Mouse (Mus musculus): ENCODE data around the gene Prdm16. TPM values are rescaled to one million over a fixed set of nuclear protein-coding genes. Genes with fewer than 3 reads are reported as not detected.

Gene Prdm16
- polyA plus RNA-seq, 1 experiment from 2014 or later, result 20.8 TPM

GRCm38 (mm10) chr4:154594761-154595556 lies 41.7 kb downstream of the Prdm16 start:
- Histone ChIP-seq H3K27me3 (replicated peaks) (no peaks in the 10 kb centered on the region), H3K4me2 (no peak overlapping the region)
- no peak for ATAC-seq (ENCODE audit: insufficient read depth, low FRiP score, low read depth)

DNA sequence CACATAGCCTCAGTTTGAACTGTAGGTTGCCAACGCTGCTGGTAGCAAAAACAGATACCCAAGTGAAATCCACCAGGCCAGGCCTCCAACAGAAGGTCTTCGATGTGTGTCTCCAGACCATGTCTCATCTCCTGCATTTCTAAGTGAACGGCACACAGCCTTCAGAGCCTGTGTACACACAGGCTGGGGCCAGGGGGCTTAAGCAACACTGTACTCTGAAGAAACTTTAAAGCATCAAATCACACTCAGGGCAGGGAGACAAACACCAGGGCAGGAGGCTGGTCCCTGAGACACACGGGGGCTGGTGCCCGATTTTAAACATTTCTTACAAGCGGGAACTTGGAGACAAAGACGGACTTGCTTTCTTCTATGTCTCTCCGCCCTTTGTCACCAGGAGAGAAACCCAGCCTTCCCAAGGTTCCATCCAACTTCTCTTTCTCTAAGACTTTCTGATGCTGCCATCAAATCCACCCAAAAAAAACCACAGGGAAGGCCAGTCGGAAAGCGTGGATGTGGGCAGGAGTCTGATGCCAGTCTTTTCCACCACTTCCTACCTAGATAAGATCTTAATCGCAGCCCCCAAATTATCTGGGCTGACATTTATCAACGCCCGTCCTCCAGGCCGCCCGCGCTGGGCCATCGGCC lies 42.4 kb downstream of the Prdm16 start:
- H3K9me3 ChIP-seq, result no peaks in the 10 kb centered on the region
- ATAC-seq (ENCODE audit: insufficient read depth, low FRiP score, low read depth), result no peak
- H3K4me2 ChIP-seq, result no peak overlapping the region
- H3K4me3 ChIP-seq (replicated peaks), result no peak overlapping the region
- WGBS, result 36% methylated on average over 17 of the region's 17 CpGs
- no peaks in the 10 kb centered on the region for H3K36me3 ChIP-seq
- H3K9ac ChIP-seq, result no peak overlapping the region
- peaks cover 34% of the 10 kb centered on the region for H3K4me1 ChIP-seq
- H3K27ac ChIP-seq, result peak overlapping the region; percentile 74; the same call in 1 of the 2 replicates
- no peaks in the 10 kb centered on the region for H3K27me3 ChIP-seq (replicated peaks)

More at GRCm38 (mm10) chr4:154594761-154595556, 41.7 kb downstream of the Prdm16 start:
- Histone ChIP-seq H3K36me3 (no peaks in the 10 kb centered on the region), H3K27ac (peak overlapping the region; percentile 57; the same call in 1 of the 2 replicates), H3K9me3 (no peaks in the 10 kb centered on the region), H3K4me1 (peaks cover 34% of the 10 kb centered on the region), H3K4me3 (replicated peaks) (no peak overlapping the region), H3K9ac (no peak overlapping the region)
- 19% methylated on average over 21 of the region's 21 CpGs for WGBS

- 37% methylated on average over 13 of the region's 13 CpGs for WGBS
- peak; percentile 88 for ATAC-seq (ENCODE audit: insufficient read depth, low FRiP score, low read depth)
Observed at GRCm38 (mm10) chr4:154592562-154592961, 44.1 kb downstream of the Prdm16 start.

GRCm38 (mm10) chr4:154590910-154591309 lies 45.8 kb downstream of the Prdm16 start:
- Histone ChIP-seq H3K27ac (peak overlapping the region; percentile 85; the same call in 1 of the 2 replicates), H3K4me1 (peaks cover 37% of the 10 kb centered on the region), H3K27me3 (replicated peaks) (no peaks in the 10 kb centered on the region), H3K4me3 (replicated peaks) (no peak overlapping the region), H3K4me2 (no peak overlapping the region), H3K9me3 (no peaks in the 10 kb centered on the region), H3K9ac (no peak overlapping the region), H3K36me3 (no peaks in the 10 kb centered on the region)
- WGBS, result 78% methylated on average over 11 of the region's 11 CpGs
- ATAC-seq (ENCODE audit: insufficient read depth, low FRiP score, low read depth), result no peak

More at GRCm38 (mm10) chr4:154592562-154592961, 44.1 kb downstream of the Prdm16 start:
- Histone ChIP-seq H3K4me2 (no peak overlapping the region), H3K36me3 (no peaks in the 10 kb centered on the region), H3K4me3 (replicated peaks) (no peak overlapping the region), H3K27me3 (replicated peaks) (no peaks in the 10 kb centered on the region), H3K9me3 (no peaks in the 10 kb centered on the region), H3K9ac (no peak overlapping the region), H3K27ac (peak overlapping the region; percentile 85), H3K4me1 (peaks cover 26% of the 10 kb centered on the region)

DNA sequence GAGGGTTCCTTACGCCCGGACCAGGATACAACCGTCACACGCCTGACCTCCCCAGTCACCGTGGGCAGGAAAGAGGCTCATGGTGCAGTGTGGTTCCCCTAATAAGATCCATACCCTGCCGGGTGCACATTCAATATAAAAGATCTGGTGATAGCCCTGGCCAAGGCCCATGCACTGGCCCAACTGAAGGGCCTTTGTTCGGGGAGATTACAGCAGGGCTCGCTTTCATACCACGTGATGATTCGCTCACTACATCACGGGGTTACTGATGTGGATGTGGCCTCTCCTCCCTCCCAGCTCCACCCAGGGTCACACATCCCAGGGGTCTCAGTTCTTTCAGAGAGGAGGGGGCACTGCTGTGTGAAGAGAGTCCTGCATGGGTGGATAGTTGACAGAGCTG lies 50.3 kb downstream of the Prdm16 start:
- no peaks in the 10 kb centered on the region for H3K27me3 ChIP-seq (replicated peaks)
- H3K27ac ChIP-seq, result peak overlapping the region; percentile 64
- H3K4me3 ChIP-seq (replicated peaks), result no peak overlapping the region
- no peak overlapping the region for H3K9ac ChIP-seq
- H3K9me3 ChIP-seq, result no peaks in the 10 kb centered on the region
- 65% methylated on average over 11 of the region's 11 CpGs for WGBS
- H3K36me3 ChIP-seq, result no peaks in the 10 kb centered on the region
- peak; percentile 64; the same call in 1 of the 2 replicates for ATAC-seq (ENCODE audit: insufficient read depth, low FRiP score, low read depth)
- H3K4me2 ChIP-seq, result no peak overlapping the region
- H3K4me1 ChIP-seq, result peaks cover 40% of the 10 kb centered on the region

GRCm38 (mm10) chr4:154585779-154586178 lies 50.9 kb downstream of the Prdm16 start:
- ATAC-seq (ENCODE audit: insufficient read depth, low FRiP score, low read depth), result no peak
- Histone ChIP-seq H3K27me3 (replicated peaks) (no peaks in the 10 kb centered on the region), H3K27ac (peak overlapping the region; percentile 64), H3K4me2 (no peak overlapping the region), H3K36me3 (no peaks in the 10 kb centered on the region), H3K4me3 (replicated peaks) (no peak overlapping the region), H3K9me3 (no peaks in the 10 kb centered on the region), H3K9ac (no peak overlapping the region), H3K4me1 (peaks cover 39% of the 10 kb centered on the region)
- 51% methylated on average over 14 of the region's 14 CpGs for WGBS

DNA sequence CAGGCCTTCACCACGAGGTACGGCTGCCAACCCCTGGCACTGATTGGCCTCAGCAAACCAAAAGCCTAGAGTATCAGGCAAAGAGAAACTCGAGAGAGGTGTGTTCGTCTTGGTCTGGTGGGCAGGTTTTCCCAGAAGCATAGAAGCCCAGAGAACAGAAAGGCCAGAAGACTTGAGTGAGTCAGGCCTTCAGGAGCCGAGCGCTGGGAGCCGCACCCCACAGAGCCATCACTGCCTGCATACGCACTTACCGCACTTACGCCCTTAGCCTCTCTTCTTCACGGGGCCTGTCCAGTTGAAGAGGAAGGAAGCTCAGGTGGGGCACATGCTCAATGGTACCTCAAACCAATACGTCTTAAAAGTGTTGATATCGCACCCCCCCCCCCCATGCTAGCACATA lies 53.0 kb downstream of the Prdm16 start:
- 89% methylated on average over 13 of the region's 13 CpGs for WGBS
- no peak overlapping the region for H3K4me3 ChIP-seq (replicated peaks)
- H3K9me3 ChIP-seq, result no peaks in the 10 kb centered on the region
- H3K27me3 ChIP-seq (replicated peaks), result no peaks in the 10 kb centered on the region
- no peak overlapping the region for H3K9ac ChIP-seq
- ATAC-seq (ENCODE audit: insufficient read depth, low FRiP score, low read depth), result no peak
- no peak overlapping the region for H3K27ac ChIP-seq
- no peaks in the 10 kb centered on the region for H3K36me3 ChIP-seq
- no peak overlapping the region for H3K4me2 ChIP-seq
- H3K4me1 ChIP-seq, result peaks cover 39% of the 10 kb centered on the region

DNA sequence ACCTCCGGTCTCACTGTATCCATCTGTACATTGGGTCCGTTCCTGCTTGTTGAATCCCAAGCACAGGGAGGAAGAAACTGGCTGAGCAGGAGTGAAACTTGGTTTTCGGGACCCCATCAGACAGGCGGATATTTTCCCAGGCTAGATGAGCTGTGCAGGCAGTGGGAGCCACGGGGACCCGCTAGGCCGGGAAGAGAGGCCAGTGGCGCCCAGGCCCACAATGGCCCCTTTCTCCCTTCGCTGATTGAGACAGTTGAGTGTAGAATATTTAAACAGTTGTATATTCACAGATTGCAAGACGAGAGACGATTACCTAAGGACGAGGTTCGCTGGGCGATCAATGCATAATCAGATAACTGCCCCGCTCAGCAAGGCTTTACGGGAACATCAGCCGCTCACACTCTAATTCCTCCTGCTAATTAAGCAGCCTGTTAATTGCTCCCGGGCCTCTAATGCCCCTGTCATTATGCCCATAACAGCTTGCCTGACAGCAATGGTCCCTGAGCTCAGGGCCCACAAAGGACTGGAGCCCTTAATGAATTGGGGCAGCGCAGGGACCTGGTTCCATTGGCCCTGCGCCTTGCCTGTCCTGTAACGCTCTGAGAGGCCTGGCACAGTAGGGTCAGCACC lies 54.0 kb downstream of the Prdm16 start:
- H3K27me3 ChIP-seq (replicated peaks), result no peaks in the 10 kb centered on the region
- WGBS, result 75% methylated on average over 21 of the region's 21 CpGs
- H3K4me3 ChIP-seq (replicated peaks), result no peak overlapping the region
- peaks cover 36% of the 10 kb centered on the region for H3K4me1 ChIP-seq
- no peak for ATAC-seq (ENCODE audit: insufficient read depth, low FRiP score, low read depth)
- 0 out of 2 replicates have a peak overlapping the region, but pooled peaks have one; percentile 11 for H3K27ac ChIP-seq
- no peaks in the 10 kb centered on the region for H3K36me3 ChIP-seq
- no peak overlapping the region for H3K4me2 ChIP-seq
- H3K9me3 ChIP-seq, result no peaks in the 10 kb centered on the region
- H3K9ac ChIP-seq, result no peak overlapping the region

- ATAC-seq (ENCODE audit: insufficient read depth, low FRiP score, low read depth), result no peak
- no peaks in the 10 kb centered on the region for H3K36me3 ChIP-seq
- no peak overlapping the region for H3K4me3 ChIP-seq (replicated peaks)
- no peaks in the 10 kb centered on the region for H3K9me3 ChIP-seq
- no peak overlapping the region for H3K27ac ChIP-seq
- 62% methylated on average over 16 of the region's 16 CpGs for WGBS
- peaks cover 23% of the 10 kb centered on the region for H3K4me1 ChIP-seq
- H3K27me3 ChIP-seq (replicated peaks), result no peaks in the 10 kb centered on the region
- no peak overlapping the region for H3K9ac ChIP-seq
- H3K4me2 ChIP-seq, result no peak overlapping the region
Observed at GRCm38 (mm10) chr4:154581261-154581886, 55.3 kb downstream of the Prdm16 start.

- Histone ChIP-seq H3K27ac (peak overlapping the region; percentile 72), H3K9ac (no peak overlapping the region), H3K4me2 (no peak overlapping the region), H3K4me3 (replicated peaks) (no peak overlapping the region), H3K36me3 (no peaks in the 10 kb centered on the region), H3K4me1 (peaks cover 24% of the 10 kb centered on the region), H3K9me3 (no peaks in the 10 kb centered on the region), H3K27me3 (replicated peaks) (no peaks in the 10 kb centered on the region; the same call in 1 of the 2 replicates)
- WGBS, result 54% methylated on average over 13 of the region's 13 CpGs
- peak; percentile 79 for ATAC-seq (ENCODE audit: insufficient read depth, low FRiP score, low read depth)
Observed at GRCm38 (mm10) chr4:154574208-154574875, 62.3 kb downstream of the Prdm16 start.

DNA sequence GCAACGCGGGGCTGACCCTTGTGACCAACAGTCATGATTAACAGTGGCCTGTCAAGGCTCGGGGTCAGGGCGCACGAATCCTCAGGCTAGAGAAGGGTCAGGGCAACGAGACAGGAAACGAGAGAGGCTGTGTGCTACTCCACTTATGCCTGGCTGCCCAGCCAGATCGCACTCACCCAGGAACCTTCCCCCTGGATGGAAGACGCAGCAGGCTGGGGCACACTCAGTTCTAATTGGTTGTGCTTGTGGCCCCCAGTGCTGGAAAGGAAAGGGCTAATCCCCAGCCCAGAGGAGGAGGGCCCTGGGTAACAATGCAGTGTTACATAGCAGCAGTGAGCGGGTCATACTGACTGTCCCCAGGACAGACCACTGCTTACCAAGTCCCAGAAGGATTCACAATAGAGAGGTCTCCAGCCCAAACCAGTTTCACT lies 66.2 kb downstream of the Prdm16 start:
- H3K4me2 ChIP-seq, result no peak overlapping the region

More for the DNA sequence above, 66.2 kb downstream of the Prdm16 start:
- H3K27ac ChIP-seq, result no peak overlapping the region
- H3K9ac ChIP-seq, result no peak overlapping the region
- no peaks in the 10 kb centered on the region for H3K9me3 ChIP-seq
- peaks cover 26% of the 10 kb centered on the region for H3K4me1 ChIP-seq
- no peak for ATAC-seq (ENCODE audit: insufficient read depth, low FRiP score, low read depth)
- 32% methylated on average over 10 of the region's 10 CpGs for WGBS
- no peak overlapping the region for H3K4me3 ChIP-seq (replicated peaks)
- H3K27me3 ChIP-seq (replicated peaks), result no peaks in the 10 kb centered on the region; the same call in 1 of the 2 replicates
- no peaks in the 10 kb centered on the region for H3K36me3 ChIP-seq

Data from stomach, embryonic 15.5 days (tissue).